Mouse (Mus musculus): ENCODE data around the gene Bach2. TPM values are rescaled to one million over a fixed set of nuclear protein-coding genes. Genes with fewer than 3 reads are reported as not detected.

Bach2 gene
- polyA plus RNA-seq, 2 experiments: 0.45 to 0.67 TPM

DNA sequence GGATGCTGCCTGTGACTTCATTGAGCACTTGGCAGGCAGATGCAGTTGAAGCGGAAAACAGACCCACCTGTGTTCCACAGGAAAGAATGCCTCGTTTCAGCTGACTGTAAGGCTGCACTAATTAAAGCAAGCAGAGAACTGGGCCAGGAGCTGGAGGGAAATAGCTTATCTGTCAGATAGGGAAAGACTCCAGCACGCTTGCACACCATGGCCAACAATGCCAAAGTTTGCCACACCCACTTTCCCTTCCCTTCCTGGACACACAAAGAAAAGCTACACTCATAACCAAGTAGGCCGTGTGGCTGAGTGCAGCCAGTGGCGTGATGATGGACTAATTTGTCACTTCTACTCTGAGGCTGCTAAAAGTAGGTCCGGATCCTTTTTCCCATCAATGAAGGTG is 268.4 kb downstream of the Bach2 start:
- no peak overlapping the region for H3K9ac ChIP-seq (replicated peaks)
- no peak overlapping the region for H3K4me2 ChIP-seq (ENCODE audit: low read depth)
- H3K27ac ChIP-seq: no peak overlapping the region
- WGBS (ENCODE audit: insufficient replicate concordance): 51% methylated on average over 6 of the region's 6 CpGs
- ATAC-seq (ENCODE audit: insufficient read depth): no peak
- no peaks in the 10 kb centered on the region for H3K4me1 ChIP-seq (replicated peaks; ENCODE audit: control insufficient read depth in 2 of 2, insufficient read depth in 2 of 2, low read length in 1 of 2)
- no peak for TF ChIP-seq EP300 (IDR thresholded peaks at IDR 0.05; ENCODE audit: low read depth)
- TF ChIP-seq CTCF (IDR thresholded peaks at IDR 0.05; ENCODE audit: low read depth): no peak
- no peak for DNase-seq (ENCODE audit: low read depth in 3 of 3, low spot score in 3 of 3)
- H3K9me3 ChIP-seq (ENCODE audit: control insufficient read depth, low read length): no peaks in the 10 kb centered on the region
- H3K27me3 ChIP-seq (ENCODE audit: control insufficient read depth, insufficient read depth, low read length): no peaks in the 10 kb centered on the region
- H3K4me3 ChIP-seq (ENCODE audit: insufficient read depth in 1 of 2, low read depth in 2 of 2, low read length in 2 of 2): no peak overlapping the region
- no peaks in the 10 kb centered on the region for H3K36me3 ChIP-seq (replicated peaks; ENCODE audit: control insufficient read depth, insufficient read depth, low read depth)

DNA sequence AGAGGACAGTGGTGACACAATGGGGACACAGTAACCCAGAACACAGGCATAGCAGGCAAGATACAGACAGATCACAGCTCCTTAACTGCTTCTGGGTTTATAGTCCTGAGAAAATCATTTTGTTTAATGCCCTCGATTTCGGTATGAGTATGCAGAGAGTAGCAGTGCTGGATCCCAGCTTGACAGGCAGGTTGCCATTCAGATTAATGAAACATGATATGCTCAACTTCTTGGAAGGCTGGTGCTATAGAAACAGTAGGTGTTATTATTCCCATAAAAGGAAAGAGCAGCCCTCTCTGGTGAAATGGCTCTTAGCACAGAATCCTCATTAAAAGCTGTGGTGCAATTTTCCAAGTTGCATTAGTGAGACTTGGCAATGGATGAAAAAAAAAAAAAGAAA is 270.0 kb downstream of the Bach2 start:
- no peak for ATAC-seq (ENCODE audit: insufficient read depth)
- WGBS (ENCODE audit: insufficient replicate concordance): 57% methylated on average over 2 of the region's 2 CpGs
- H3K27ac ChIP-seq: no peak overlapping the region
- no peak overlapping the region for H3K9ac ChIP-seq (replicated peaks)
- no peak overlapping the region for H3K4me2 ChIP-seq (ENCODE audit: low read depth)
- no peaks in the 10 kb centered on the region for H3K9me3 ChIP-seq (ENCODE audit: control insufficient read depth, low read length)
- no peak for DNase-seq (ENCODE audit: low read depth in 3 of 3, low spot score in 3 of 3)
- TF ChIP-seq EP300 (IDR thresholded peaks at IDR 0.05; ENCODE audit: low read depth): no peak
- no peak for TF ChIP-seq CTCF (IDR thresholded peaks at IDR 0.05; ENCODE audit: low read depth)
- no peaks in the 10 kb centered on the region for H3K27me3 ChIP-seq (ENCODE audit: control insufficient read depth, insufficient read depth, low read length)
- no peaks in the 10 kb centered on the region for H3K4me1 ChIP-seq (replicated peaks; ENCODE audit: control insufficient read depth in 2 of 2, insufficient read depth in 2 of 2, low read length in 1 of 2)
- H3K4me3 ChIP-seq (ENCODE audit: insufficient read depth in 1 of 2, low read depth in 2 of 2, low read length in 2 of 2): no peak overlapping the region
- no peaks in the 10 kb centered on the region for H3K36me3 ChIP-seq (replicated peaks; ENCODE audit: control insufficient read depth, insufficient read depth, low read depth)

GRCm38 (mm10) chr4:32508996-32509395 is 270.4 kb downstream of the Bach2 start:
- Histone ChIP-seq H3K27ac (no peak overlapping the region), H3K4me1 (replicated peaks; ENCODE audit: control insufficient read depth in 2 of 2, insufficient read depth in 2 of 2, low read length in 1 of 2) (no peaks in the 10 kb centered on the region), H3K27me3 (ENCODE audit: control insufficient read depth, insufficient read depth, low read length) (no peaks in the 10 kb centered on the region), H3K36me3 (replicated peaks; ENCODE audit: control insufficient read depth, insufficient read depth, low read depth) (no peaks in the 10 kb centered on the region), H3K4me3 (ENCODE audit: insufficient read depth in 1 of 2, low read depth in 2 of 2, low read length in 2 of 2) (no peak overlapping the region), H3K9me3 (ENCODE audit: control insufficient read depth, low read length) (no peaks in the 10 kb centered on the region), H3K4me2 (ENCODE audit: low read depth) (no peak overlapping the region), H3K9ac (replicated peaks) (no peak overlapping the region)
- WGBS (ENCODE audit: insufficient replicate concordance): 53% methylated on average over 8 of the region's 8 CpGs
- ATAC-seq (ENCODE audit: insufficient read depth) (no peak), DNase-seq (ENCODE audit: low read depth in 3 of 3, low spot score in 3 of 3) (no peak)
- TF ChIP-seq EP300 (IDR thresholded peaks at IDR 0.05; ENCODE audit: low read depth) (no peak), CTCF (IDR thresholded peaks at IDR 0.05; ENCODE audit: low read depth) (no peak)

- WGBS (ENCODE audit: insufficient replicate concordance): 65% methylated on average over 9 of the region's 9 CpGs
- Histone ChIP-seq H3K4me1 (replicated peaks; ENCODE audit: control insufficient read depth in 2 of 2, insufficient read depth in 2 of 2, low read length in 1 of 2) (no peaks in the 10 kb centered on the region), H3K4me3 (ENCODE audit: insufficient read depth in 1 of 2, low read depth in 2 of 2, low read length in 2 of 2) (no peak overlapping the region), H3K36me3 (replicated peaks; ENCODE audit: control insufficient read depth, insufficient read depth, low read depth) (no peaks in the 10 kb centered on the region), H3K4me2 (ENCODE audit: low read depth) (no peak overlapping the region), H3K9ac (replicated peaks) (no peak overlapping the region), H3K9me3 (ENCODE audit: control insufficient read depth, low read length) (no peaks in the 10 kb centered on the region), H3K27me3 (ENCODE audit: control insufficient read depth, insufficient read depth, low read length) (no peaks in the 10 kb centered on the region), H3K27ac (no peak overlapping the region)
- DNase-seq (ENCODE audit: low read depth in 3 of 3, low spot score in 3 of 3) (no peak), ATAC-seq (ENCODE audit: insufficient read depth) (no peak)
- TF ChIP-seq EP300 (IDR thresholded peaks at IDR 0.05; ENCODE audit: low read depth) (no peak), CTCF (IDR thresholded peaks at IDR 0.05; ENCODE audit: low read depth) (no peak)
These were observed 271.4 kb downstream of the Bach2 start for GRCm38 (mm10) chr4:32509832-32510612.

- no peaks in the 10 kb centered on the region for H3K36me3 ChIP-seq (replicated peaks; ENCODE audit: control insufficient read depth, insufficient read depth, low read depth)
- H3K9ac ChIP-seq (replicated peaks): no peak overlapping the region
- no peak for DNase-seq (ENCODE audit: low read depth in 3 of 3, low spot score in 3 of 3)
- H3K9me3 ChIP-seq (ENCODE audit: control insufficient read depth, low read length): no peaks in the 10 kb centered on the region
- H3K27ac ChIP-seq: no peak overlapping the region
- no peaks in the 10 kb centered on the region for H3K27me3 ChIP-seq (ENCODE audit: control insufficient read depth, insufficient read depth, low read length)
- ATAC-seq (ENCODE audit: insufficient read depth): no peak
- WGBS (ENCODE audit: insufficient replicate concordance): 66% methylated on average over 7 of the region's 7 CpGs
- H3K4me1 ChIP-seq (replicated peaks; ENCODE audit: control insufficient read depth in 2 of 2, insufficient read depth in 2 of 2, low read length in 1 of 2): no peaks in the 10 kb centered on the region
- H3K4me2 ChIP-seq (ENCODE audit: low read depth): no peak overlapping the region
- no peak overlapping the region for H3K4me3 ChIP-seq (ENCODE audit: insufficient read depth in 1 of 2, low read depth in 2 of 2, low read length in 2 of 2)
- TF ChIP-seq EP300 (IDR thresholded peaks at IDR 0.05; ENCODE audit: low read depth) (no peak), CTCF (IDR thresholded peaks at IDR 0.05; ENCODE audit: low read depth) (no peak)
These were observed 272.3 kb downstream of the Bach2 start for GRCm38 (mm10) chr4:32510940-32511339.
